Mouse (Mus musculus) midbrain, embryonic 14.5 days (tissue): Measurements from ENCODE around the gene Wnt4. TPM values are rescaled to one million over a fixed set of nuclear protein-coding genes. Genes with fewer than 3 reads are reported as not detected.

Experiments used
- ATAC-seq: fragments of 200-750 bp; cut with Nextera tagmentation; 2 replicates; pipeline ENCODE4 v1.8.0; 2017; ENCODE audit warnings: moderate number of reproducible peaks, moderate library complexity; ENCODE audit not compliant: low FRiP score, low TSS enrichment
- DNase-seq: peaks from one replicate; pipeline ENCODE4 v3.0.0-alpha.2; 2015
- H3K27ac ChIP-seq: fragments of 300-500 bp; sonication (generic); replicated peaks from 2 replicates; pipeline ENCODE4 v1.5.1; 2014; ENCODE audit warnings: mild to moderate bottlenecking, low read depth, low read length, moderate library complexity
- H3K27me3 ChIP-seq: fragments of 300-500 bp; sonication (generic); 2 replicates; pipeline ENCODE4 v1.6.1; 2014; ENCODE audit warnings: low read length, control low read depth, mixed read lengths; ENCODE audit not compliant: control insufficient read depth, insufficient read depth
- H3K36me3 ChIP-seq: fragments of 300-500 bp; sonication (generic); 2 replicates; pipeline ENCODE4 v1.6.1; 2014; ENCODE audit warnings: low read length, control low read depth; ENCODE audit not compliant: control insufficient read depth, insufficient read depth
- H3K4me1 ChIP-seq: fragments of 300-500 bp; sonication (generic); 2 replicates; pipeline ENCODE4 v1.6.1; 2014; ENCODE audit warnings: mild to moderate bottlenecking, antibody characterized with exemption, low read length, control low read depth; ENCODE audit not compliant: control insufficient read depth, insufficient read depth
- H3K4me2 ChIP-seq: fragments of 300-500 bp; sonication (generic); 2 replicates; pipeline ENCODE4 v1.6.1; 2014; ENCODE audit warnings: mild to moderate bottlenecking, low read length, moderate library complexity
- H3K4me3 ChIP-seq: fragments of 300-500 bp; sonication (generic); replicated peaks from 2 replicates; pipeline ENCODE4 v1.5.1; 2014; ENCODE audit warnings: low read depth, low read length
- H3K9ac ChIP-seq: fragments of 300-500 bp; sonication (generic); replicated peaks from 2 replicates; pipeline ENCODE4 v1.6.1; 2014; ENCODE audit warnings: mild to moderate bottlenecking, low read length, moderate library complexity
- H3K9me3 ChIP-seq: fragments of 300-500 bp; sonication (generic); 2 replicates; pipeline ENCODE4 v1.6.1; 2016; ENCODE audit warnings: low read length, control low read depth, mixed read lengths; ENCODE audit not compliant: control insufficient read depth
- WGBS: fragments of 180-500 bp; shearing (Covaris S2); extraction: QIAGEN DNeasy Blood & Tissue Kit; methylation state at CpG from one replicate; pipeline ENCODE4 v1.1.7; 2014; 5-methylcytosine and 5-hydroxymethylcytosine counted together
- polyA plus RNA-seq: library from polyadenylated mRNA; unstranded; fragments of >200 nt; fragmentation: Nextera tagmentation; extraction: Ambion mirVana; gene quantifications from 2 replicates; pipeline ENCODE4 v1.2.1, GENCODE M21; 2014

The Wnt4 gene
- polyA plus RNA-seq, 1 experiment from 2014 or later = 1.4 TPM

- 5% methylated on average over 6 of the region's 6 CpGs for WGBS
- Histone ChIP-seq H3K4me3 (no peak overlapping the region), H3K27me3 (peaks cover 32% of the 10 kb centered on the region), H3K27ac (no peak overlapping the region), H3K4me1 (peaks cover 17% of the 10 kb centered on the region), H3K4me2 (no peak overlapping the region), H3K36me3 (no peaks in the 10 kb centered on the region), H3K9me3 (no peaks in the 10 kb centered on the region), H3K9ac (no peak overlapping the region)
- ATAC-seq (no peak), DNase-seq (no peak)
Measured at GRCm38 (mm10) chr4:137274304-137274703, 3.0 kb upstream of the Wnt4 start.

GRCm38 (mm10) chr4:137276443-137277165 lies 685 bp upstream of the Wnt4 start:
- H3K4me3 ChIP-seq = peak overlapping the region; percentile 44
- no peak overlapping the region for H3K27ac ChIP-seq
- H3K36me3 ChIP-seq = no peaks in the 10 kb centered on the region
- peaks cover 19% of the 10 kb centered on the region for H3K4me1 ChIP-seq
- DNase-seq (no peak), ATAC-seq (no peak)
- H3K9me3 ChIP-seq = no peaks in the 10 kb centered on the region
- H3K9ac ChIP-seq = peak overlapping the region; percentile 58
- H3K27me3 ChIP-seq = peaks cover 51% of the 10 kb centered on the region
- peak overlapping the region; percentile 87 for H3K4me2 ChIP-seq
- WGBS = 2% methylated on average over 46 of the region's 46 CpGs

GRCm38 (mm10) chr4:137277600-137278143 lies 383 bp downstream of the Wnt4 start:
- no peaks in the 10 kb centered on the region for H3K9me3 ChIP-seq
- H3K4me1 ChIP-seq = peaks cover 19% of the 10 kb centered on the region
- H3K4me2 ChIP-seq = peak overlapping the region; percentile 87
- no peaks in the 10 kb centered on the region for H3K36me3 ChIP-seq
- H3K4me3 ChIP-seq = peak overlapping the region; percentile 44
- under 1% methylated on average over 69 of the region's 71 CpGs for WGBS
- H3K9ac ChIP-seq = peak overlapping the region; percentile 58
- ATAC-seq (no peak), DNase-seq (peak; percentile 57)
- H3K27ac ChIP-seq = 0 out of 2 replicates have a peak overlapping the region, but pooled peaks have one; percentile 20
- peaks cover 54% of the 10 kb centered on the region for H3K27me3 ChIP-seq

- under 1% methylated on average over 22 of the region's 22 CpGs for WGBS
- ATAC-seq = no peak
- peak overlapping the region; percentile 87 for H3K4me2 ChIP-seq
- DNase-seq = peak; percentile 72
- H3K4me1 ChIP-seq = peaks cover 23% of the 10 kb centered on the region
- peak overlapping the region; percentile 44 for H3K4me3 ChIP-seq
- no peaks in the 10 kb centered on the region for H3K9me3 ChIP-seq
- 0 out of 2 replicates have a peak overlapping the region, but pooled peaks have one; percentile 20 for H3K27ac ChIP-seq
- H3K27me3 ChIP-seq = peaks cover 54% of the 10 kb centered on the region
- no peaks in the 10 kb centered on the region for H3K36me3 ChIP-seq
- H3K9ac ChIP-seq = peak overlapping the region; percentile 58; the same call in 1 of the 2 replicates
Measured at GRCm38 (mm10) chr4:137278144-137279040, 1.1 kb downstream of the Wnt4 start.

GRCm38 (mm10) chr4:137279346-137279745 lies 2.1 kb downstream of the Wnt4 start:
- H3K4me3 ChIP-seq = no peak overlapping the region
- no peaks in the 10 kb centered on the region for H3K36me3 ChIP-seq
- 14% methylated on average over 5 of the region's 5 CpGs for WGBS
- DNase-seq (no peak), ATAC-seq (no peak)
- H3K9me3 ChIP-seq = no peaks in the 10 kb centered on the region
- peaks cover 54% of the 10 kb centered on the region for H3K27me3 ChIP-seq
- no peak overlapping the region for H3K9ac ChIP-seq
- peaks cover 23% of the 10 kb centered on the region for H3K4me1 ChIP-seq
- H3K4me2 ChIP-seq = peak overlapping the region; percentile 4; the same call in 1 of the 2 replicates
- H3K27ac ChIP-seq = no peak overlapping the region

GRCm38 (mm10) chr4:137281273-137281672 lies 4.0 kb downstream of the Wnt4 start:
- peaks cover 23% of the 10 kb centered on the region for H3K4me1 ChIP-seq
- ATAC-seq (no peak), DNase-seq (no peak)
- peaks cover 44% of the 10 kb centered on the region for H3K27me3 ChIP-seq
- no peak overlapping the region for H3K4me3 ChIP-seq
- H3K27ac ChIP-seq = no peak overlapping the region
- H3K4me2 ChIP-seq = no peak overlapping the region
- no peak overlapping the region for H3K9ac ChIP-seq
- H3K36me3 ChIP-seq = no peaks in the 10 kb centered on the region
- WGBS = 79% methylated on average over 3 of the region's 3 CpGs
- no peaks in the 10 kb centered on the region for H3K9me3 ChIP-seq

GRCm38 (mm10) chr4:137282122-137282521 lies 4.8 kb downstream of the Wnt4 start:
- Histone ChIP-seq H3K27ac (no peak overlapping the region), H3K4me1 (peaks cover 23% of the 10 kb centered on the region), H3K9me3 (no peaks in the 10 kb centered on the region), H3K9ac (no peak overlapping the region), H3K36me3 (no peaks in the 10 kb centered on the region), H3K4me2 (no peak overlapping the region), H3K4me3 (no peak overlapping the region), H3K27me3 (peaks cover 37% of the 10 kb centered on the region)
- ATAC-seq (no peak), DNase-seq (no peak)
- 87% methylated on average over 5 of the region's 5 CpGs for whole genome bisulfite sequencing

GRCm38 (mm10) chr4:137282584-137283406 lies 5.5 kb downstream of the Wnt4 start:
- ATAC-seq = no peak
- Histone ChIP-seq H3K27ac (no peak overlapping the region), H3K4me2 (no peak overlapping the region), H3K27me3 (peaks cover 34% of the 10 kb centered on the region), H3K36me3 (no peaks in the 10 kb centered on the region), H3K4me3 (no peak overlapping the region), H3K9me3 (no peaks in the 10 kb centered on the region), H3K4me1 (peaks cover 20% of the 10 kb centered on the region), H3K9ac (no peak overlapping the region)
- no peak for DNase-seq
- WGBS = 9% methylated on average over 17 of the region's 17 CpGs
